Comparison of ENCODE assay signal across 8 mouse cellular contexts in the genomic region with DNA sequence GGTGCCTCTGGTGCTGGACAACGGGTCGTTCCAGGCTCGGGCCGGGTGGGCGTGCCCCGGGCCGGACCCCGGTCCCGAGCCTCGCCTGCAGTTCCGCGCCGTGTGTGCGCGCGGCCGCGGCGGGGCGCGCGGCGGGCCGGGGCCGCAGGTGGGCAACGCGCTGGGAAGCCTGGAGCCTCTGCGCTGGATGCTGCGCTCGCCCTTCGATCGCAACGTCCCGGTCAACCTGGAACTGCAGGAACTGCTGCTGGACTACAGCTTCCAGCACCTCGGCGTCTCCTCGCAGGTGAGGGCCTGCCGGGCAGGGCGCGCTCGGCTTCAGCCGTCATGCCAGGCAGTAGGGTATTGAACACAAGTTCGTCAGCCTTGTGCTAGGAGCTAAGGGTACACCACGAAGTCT. TPM values are rescaled to one million over a fixed set of nuclear protein-coding genes. Genes with fewer than 3 reads are reported as not detected.
A peak's percentile ranks its signal among the peaks of the same experiment; 100 is the strongest.
DNase-seq lines count a peak whose midpoint lies in the region; ATAC-seq and TF ChIP-seq lines count a peak whose summit lies in the region.

No protein-coding gene starts in this region.

- no peaks in the 10 kb centered on the region for H3K9me3 ChIP-seq in intestine, embryonic 15.5 days

- peak overlapping the region; percentile 77 for H3K4me3 ChIP-seq in cerebellum, adult 2 months (replicated peaks; ENCODE audit: insufficient read depth, low read depth, low read length)
- peak overlapping the region; percentile 91 for H3K4me3 ChIP-seq in intestine, embryonic 15.5 days (replicated peaks)

- peaks cover 4% of the 10 kb centered on the region; the same call in 1 of the 2 replicates for H3K4me1 ChIP-seq in cerebellum, adult 2 months (ENCODE audit: control insufficient read depth, insufficient read depth, low read length)
- H3K4me1 ChIP-seq in intestine, embryonic 15.5 days (replicated peaks): 0 out of 2 replicates have a peak, but pooled peaks cover 5% of the 10 kb centered on the region

- H3K36me3 ChIP-seq in intestine, embryonic 15.5 days: peaks cover 5% of the 10 kb centered on the region; the same call in 1 of the 2 replicates

- DNase-seq in cerebellum, adult 2 months: no peak
- no peak for DNase-seq in cerebellum, adult 11-12 months
- peak; percentile 18 to 21 for DNase-seq in urinary bladder, postnatal 36 days (ENCODE audit: low spot score in 2 of 2)
- no peak for DNase-seq in urinary bladder, adult 18-20 months (ENCODE audit: low spot score in 2 of 2)
- no peak for DNase-seq in left cerebral cortex, adult 18-20 months (ENCODE audit: low spot score in 2 of 2)

- WGBS in cerebellum, adult 2 months: under 1% methylated on average over 44 of the region's 44 CpGs
- under 1% methylated on average over 38 of the region's 44 CpGs for WGBS in intestine, embryonic 15.5 days

- H3K27ac ChIP-seq in cerebellum, adult 2 months (ENCODE audit: insufficient read depth, low read length): 0 out of 2 replicates have a peak overlapping the region, but pooled peaks have one; percentile 42
- peak overlapping the region; percentile 84 for H3K27ac ChIP-seq in intestine, embryonic 15.5 days

- peak overlapping the region; percentile 77 for H3K4me2 ChIP-seq in intestine, embryonic 15.5 days (replicated peaks)

- no peaks in the 10 kb centered on the region for H3K27me3 ChIP-seq in cerebellum, adult 2 months (ENCODE audit: control insufficient read depth, insufficient read depth, low read length)
- H3K27me3 ChIP-seq in intestine, embryonic 15.5 days (replicated peaks): peaks cover 16% of the 10 kb centered on the region

- peak; percentile 80 for ATAC-seq in intestine, embryonic 15.5 days
- ATAC-seq in megakaryocyte-erythroid progenitor cell, adult 5-6 weeks (replicated peaks; ENCODE audit: low FRiP score, low TSS enrichment, poor library complexity, severe bottlenecking): 0 out of 2 replicates have a peak, but pooled peaks have one; percentile 11
- ATAC-seq in granulocyte monocyte progenitor cell, adult 5-6 weeks (replicated peaks; ENCODE audit: poor library complexity, severe bottlenecking): no peak

- no peak for TF ChIP-seq CTCF in cerebellum, adult 2 months (IDR thresholded peaks at IDR 0.05; ENCODE audit: borderline replicate concordance, insufficient read depth, low read depth, low read length)

- H3K9ac ChIP-seq in intestine, embryonic 15.5 days: peak overlapping the region; percentile 84

- TF ChIP-seq POLR2A in cerebellum, adult 2 months (IDR thresholded peaks at IDR 0.05; ENCODE audit: borderline replicate concordance, insufficient read depth, low read length): no peak

RNA-seq across cellular contexts. Expression of gene Actr5, which starts 0.5 kb away (rescaled TPM):
- polyA plus RNA-seq in cerebellum, adult 2 months (2012; rRNA removed): 7.2 and 7.5 TPM in 2 replicates
- 9.3 and 9.4 TPM in 2 replicates for polyA plus RNA-seq in intestine, embryonic 15.5 days (2015; fragmentation: Nextera tagmentation; extraction: Ambion mirVana)
- total RNA-seq in megakaryocyte-erythroid progenitor cell, adult 5-6 weeks (2014; fragmentation: Nextera tagmentation): 13.8 and 21.1 TPM in 2 replicates
- total RNA-seq in megakaryocyte-erythroid progenitor cell, adult 5-6 weeks (2017): 16.2 and 31.5 TPM in 2 replicates
- total RNA-seq in left cerebral cortex, adult 18-20 months (2021): 10 to 100 TPM; 11.3 to 12.1 TPM
- 15.6 and 18.5 TPM in 2 replicates for total RNA-seq in granulocyte monocyte progenitor cell, adult 5-6 weeks (2014; fragmentation: Nextera tagmentation)
- 15.8 and 21.6 TPM in 2 replicates for total RNA-seq in granulocyte monocyte progenitor cell, adult 5-6 weeks (2017)

RNA-seq across cellular contexts. Expression of gene Slc32a1, which starts 14.7 kb away (rescaled TPM):
- polyA plus RNA-seq in cerebellum, adult 2 months (2012; rRNA removed): 218 TPM in 2 replicates
- not detected in 2 replicates for polyA plus RNA-seq in intestine, embryonic 15.5 days (2015; fragmentation: Nextera tagmentation; extraction: Ambion mirVana)
- total RNA-seq in megakaryocyte-erythroid progenitor cell, adult 5-6 weeks (2014; fragmentation: Nextera tagmentation): not detected in 2 replicates
- total RNA-seq in megakaryocyte-erythroid progenitor cell, adult 5-6 weeks (2017): not detected in 2 replicates
- 100 to 1,000 TPM in 1 of 2 experiments, 10 to 100 TPM in 1; 99.3 to 102 TPM for total RNA-seq in left cerebral cortex, adult 18-20 months (2021)
- total RNA-seq in granulocyte monocyte progenitor cell, adult 5-6 weeks (2014; fragmentation: Nextera tagmentation): not detected in 2 replicates
- total RNA-seq in granulocyte monocyte progenitor cell, adult 5-6 weeks (2017): not detected in 2 replicates

RNA-seq across cellular contexts. Expression of gene Ppp1r16b, which starts 40.0 kb away (rescaled TPM):
- 59.8 and 65.2 TPM in 2 replicates for polyA plus RNA-seq in cerebellum, adult 2 months (2012; rRNA removed)
- 4.1 and 4.2 TPM in 2 replicates for polyA plus RNA-seq in intestine, embryonic 15.5 days (2015; fragmentation: Nextera tagmentation; extraction: Ambion mirVana)
- 2.4 and 5.0 TPM in 2 replicates for total RNA-seq in megakaryocyte-erythroid progenitor cell, adult 5-6 weeks (2014; fragmentation: Nextera tagmentation)
- total RNA-seq in megakaryocyte-erythroid progenitor cell, adult 5-6 weeks (2017): 0.04 and 1.6 TPM in 2 replicates
- 100 to 1,000 TPM; 124 to 132 TPM for total RNA-seq in left cerebral cortex, adult 18-20 months (2021)
- 0.21 TPM in 1 of 2 replicates, not detected in the other for total RNA-seq in granulocyte monocyte progenitor cell, adult 5-6 weeks (2014; fragmentation: Nextera tagmentation)
- total RNA-seq in granulocyte monocyte progenitor cell, adult 5-6 weeks (2017): 0.31 TPM in 1 of 2 replicates, not detected in the other

Comparison
In these comparisons a context has a peak if more than half of its experiments do, and no peak if none do; other contexts are left out.
1. DNase-seq: peak in urinary bladder, postnatal 36 days (2 of 2); none in cerebellum, adult 2 months (0 of 2), cerebellum, adult 11-12 months (single experiment), urinary bladder, adult 18-20 months (0 of 2) and left cerebral cortex, adult 18-20 months (0 of 2).
2. RNA of gene Slc32a1, which starts 14.7 kb away (total RNA-seq): 99.3 to 102 TPM in left cerebral cortex, adult 18-20 months; not detected in megakaryocyte-erythroid progenitor cell, adult 5-6 weeks and not detected in granulocyte monocyte progenitor cell, adult 5-6 weeks; every median in the first group is over 100 times any median in the second.
3. RNA of gene Ppp1r16b, which starts 40.0 kb away (total RNA-seq): 124 to 132 TPM in left cerebral cortex, adult 18-20 months; 0.04 to 5.0 TPM in megakaryocyte-erythroid progenitor cell, adult 5-6 weeks and 0.21 to 0.31 TPM in granulocyte monocyte progenitor cell, adult 5-6 weeks; every median in the first group is over 10 times any median in the second.